Comparison of ENCODE assay signal across 8 mouse cellular contexts in the genomic region with DNA sequence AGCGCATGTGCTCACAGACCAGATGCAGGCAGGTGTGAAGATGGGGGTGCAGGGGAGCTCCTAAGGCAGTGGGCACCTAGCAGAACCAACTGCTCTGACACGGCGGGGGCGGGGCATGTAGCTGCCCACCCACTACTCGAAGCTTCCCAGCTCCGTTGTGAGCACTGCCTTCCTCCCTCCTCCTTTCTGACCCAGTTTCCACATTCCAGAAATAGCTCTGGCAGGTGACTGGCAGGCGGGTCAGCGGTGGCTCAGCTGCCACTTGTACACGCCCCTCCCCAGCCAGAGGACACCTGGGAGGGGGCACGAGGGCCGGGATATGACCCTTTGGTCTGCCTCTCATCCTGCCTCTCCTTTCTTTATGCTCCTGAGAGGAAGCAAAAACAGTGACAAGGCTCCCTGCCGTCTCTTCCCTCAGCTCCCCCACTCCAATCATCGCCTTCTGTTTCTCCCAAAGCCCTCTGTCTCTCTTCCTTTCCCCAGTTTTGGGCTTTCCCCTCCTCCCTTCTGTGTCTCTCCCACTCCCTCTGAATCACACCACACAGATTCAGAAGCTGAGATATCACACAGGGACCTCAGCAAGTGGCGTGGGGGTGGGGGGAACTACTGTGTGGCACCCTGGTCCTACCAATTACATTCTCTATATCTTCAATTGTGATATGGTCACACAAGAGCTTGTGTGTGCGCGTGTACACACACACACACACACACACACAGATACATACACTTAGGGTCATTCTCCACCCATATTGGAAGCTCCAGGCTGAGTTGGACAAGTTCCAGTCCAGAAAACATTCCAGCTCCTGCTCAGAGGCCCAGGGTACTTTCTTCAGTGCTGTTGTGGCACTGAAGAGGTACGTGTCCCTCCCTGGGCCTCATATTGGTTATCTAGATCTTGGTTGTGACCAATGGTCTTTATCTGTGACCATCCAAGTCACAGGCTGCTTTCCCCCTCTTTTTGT. TPM values are rescaled to one million over a fixed set of nuclear protein-coding genes. Genes with fewer than 3 reads are reported as not detected.
A peak's percentile ranks its signal among the peaks of the same experiment; 100 is the strongest.
DNase-seq lines count a peak whose midpoint lies in the region; ATAC-seq lines count a peak whose summit lies in the region.

No protein-coding gene starts in this region.

- H3K27ac ChIP-seq in forebrain, embryonic 16.5 days (ENCODE audit: low read length): peak overlapping the region; percentile 93
- H3K27ac ChIP-seq in intestine, embryonic 15.5 days: peak overlapping the region; percentile 49
- H3K27ac ChIP-seq in limb, embryonic 13.5 days: peak overlapping the region; percentile 44; the same call in 1 of the 2 replicates
- H3K27ac ChIP-seq in midbrain, embryonic 16.5 days (ENCODE audit: low read length): peak overlapping the region; percentile 75

- peak overlapping the region; percentile 17 for H3K4me3 ChIP-seq in forebrain, embryonic 16.5 days (replicated peaks; ENCODE audit: low read length)
- no peak overlapping the region; the same call in 1 of the 2 replicates for H3K4me3 ChIP-seq in intestine, embryonic 15.5 days (replicated peaks)
- H3K4me3 ChIP-seq in limb, embryonic 13.5 days: peak overlapping the region; percentile 16; the same call in 1 of the 2 replicates
- no peak overlapping the region for H3K4me3 ChIP-seq in midbrain, embryonic 16.5 days (ENCODE audit: low read depth, low read length)

- DNase-seq in 3T3-L1 (ENCODE audit: low read depth, low spot score): peak; percentile 63
- DNase-seq in cerebellum, adult 11 months: peak; percentile 72
- DNase-seq in thymus, postnatal 10 days (ENCODE audit: low spot score in 2 of 2): peak; percentile 23 to 29

- H3K27me3 ChIP-seq in forebrain, embryonic 16.5 days (replicated peaks; ENCODE audit: control insufficient read depth, insufficient read depth, low read length): no peaks in the 10 kb centered on the region
- H3K27me3 ChIP-seq in intestine, embryonic 15.5 days (replicated peaks): no peaks in the 10 kb centered on the region
- no peaks in the 10 kb centered on the region for H3K27me3 ChIP-seq in limb, embryonic 13.5 days
- no peaks in the 10 kb centered on the region for H3K27me3 ChIP-seq in midbrain, embryonic 16.5 days (ENCODE audit: control insufficient read depth, insufficient read depth, low read depth, low read length)

- H3K4me2 ChIP-seq in forebrain, embryonic 16.5 days (ENCODE audit: low read length): peak overlapping the region; percentile 47
- peak overlapping the region; percentile 51 for H3K4me2 ChIP-seq in intestine, embryonic 15.5 days (replicated peaks)
- H3K4me2 ChIP-seq in limb, embryonic 13.5 days (replicated peaks): peak overlapping the region; percentile 54
- H3K4me2 ChIP-seq in midbrain, embryonic 16.5 days (ENCODE audit: low read length): peak overlapping the region; percentile 40

- no peaks in the 10 kb centered on the region for H3K36me3 ChIP-seq in forebrain, embryonic 16.5 days (ENCODE audit: control insufficient read depth, insufficient read depth)
- no peaks in the 10 kb centered on the region for H3K36me3 ChIP-seq in intestine, embryonic 15.5 days
- no peaks in the 10 kb centered on the region for H3K36me3 ChIP-seq in limb, embryonic 13.5 days
- H3K36me3 ChIP-seq in midbrain, embryonic 16.5 days (ENCODE audit: control insufficient read depth, insufficient read depth, low read length): no peaks in the 10 kb centered on the region; the same call in 1 of the 2 replicates

- peak overlapping the region; percentile 54 for H3K9ac ChIP-seq in forebrain, embryonic 16.5 days (replicated peaks; ENCODE audit: low read depth, low read length)
- 0 out of 2 replicates have a peak overlapping the region, but pooled peaks have one; percentile 15 for H3K9ac ChIP-seq in intestine, embryonic 15.5 days
- peak overlapping the region; percentile 35 for H3K9ac ChIP-seq in limb, embryonic 13.5 days
- peak overlapping the region; percentile 35 for H3K9ac ChIP-seq in midbrain, embryonic 16.5 days (ENCODE audit: low read depth, low read length)

- H3K9me3 ChIP-seq in forebrain, embryonic 16.5 days (ENCODE audit: control insufficient read depth, low read length): no peaks in the 10 kb centered on the region
- no peaks in the 10 kb centered on the region for H3K9me3 ChIP-seq in intestine, embryonic 15.5 days
- H3K9me3 ChIP-seq in limb, embryonic 13.5 days: no peaks in the 10 kb centered on the region
- H3K9me3 ChIP-seq in midbrain, embryonic 16.5 days (replicated peaks; ENCODE audit: control insufficient read depth, low read length, poor library complexity, severe bottlenecking): no peaks in the 10 kb centered on the region

- ATAC-seq in forebrain, embryonic 16.5 days: peak; percentile 11; the same call in 1 of the 2 replicates
- ATAC-seq in intestine, embryonic 15.5 days: no peak
- no peak for ATAC-seq in limb, embryonic 13.5 days (ENCODE audit: low FRiP score, low read depth)
- peak; percentile 12; the same call in 1 of the 2 replicates for ATAC-seq in midbrain, embryonic 16.5 days
- ATAC-seq in monocyte, adult 5-6 weeks (replicated peaks; ENCODE audit: insufficient number of reproducible peaks, low FRiP score, low TSS enrichment, poor library complexity, severe bottlenecking): no peak

- 19% methylated on average over 17 of the region's 17 CpGs for WGBS in forebrain, embryonic 16.5 days
- WGBS in intestine, embryonic 15.5 days: 18% methylated on average over 16 of the region's 17 CpGs
- 19% methylated on average over 17 of the region's 17 CpGs for WGBS in limb, embryonic 13.5 days
- 19% methylated on average over 17 of the region's 17 CpGs for WGBS in midbrain, embryonic 16.5 days

- H3K4me1 ChIP-seq in forebrain, embryonic 16.5 days (replicated peaks; ENCODE audit: control insufficient read depth, insufficient read depth, low read length): peaks cover 27% of the 10 kb centered on the region
- peaks cover 30% of the 10 kb centered on the region for H3K4me1 ChIP-seq in intestine, embryonic 15.5 days (replicated peaks)
- H3K4me1 ChIP-seq in limb, embryonic 13.5 days: peaks cover 40% of the 10 kb centered on the region
- peaks cover 31% of the 10 kb centered on the region for H3K4me1 ChIP-seq in midbrain, embryonic 16.5 days (ENCODE audit: control insufficient read depth, insufficient read depth, low read length)

RNA-seq across cellular contexts. Expression of gene Myl9, which starts 57.6 kb away (rescaled TPM):
- 36.5 and 41.4 TPM in 2 replicates for polyA plus RNA-seq in forebrain, embryonic 16.5 days (2015; fragmentation: Nextera tagmentation; extraction: Ambion mirVana)
- polyA plus RNA-seq in intestine, embryonic 15.5 days (2015; fragmentation: Nextera tagmentation; extraction: Ambion mirVana): 1,100 and 1,103 TPM in 2 replicates
- 201 and 204 TPM in 2 replicates for polyA plus RNA-seq in limb, embryonic 13.5 days (2015; fragmentation: Nextera tagmentation; extraction: Ambion mirVana)
- polyA plus RNA-seq in midbrain, embryonic 16.5 days (2015; fragmentation: Nextera tagmentation; extraction: Ambion mirVana): 33.7 and 38.8 TPM in 2 replicates
- total RNA-seq in monocyte, adult 5-6 weeks (2017): 5.0 to 95.3 TPM (median 6.6 TPM) in 3 replicates

Comparison
In these comparisons a context has a peak if more than half of its experiments do, and no peak if none do; other contexts are left out.
1. ATAC-seq: peak in forebrain, embryonic 16.5 days (single experiment) and midbrain, embryonic 16.5 days (single experiment); none in intestine, embryonic 15.5 days (single experiment), limb, embryonic 13.5 days (single experiment) and monocyte, adult 5-6 weeks (single experiment).
2. H3K4me3 ChIP-seq: peak in forebrain, embryonic 16.5 days (single experiment) and limb, embryonic 13.5 days (single experiment); none in intestine, embryonic 15.5 days (single experiment) and midbrain, embryonic 16.5 days (single experiment).
3. Peak in every context shown above with its lines, with median percentiles within 50 percentile points of each other: DNase-seq, H3K27ac ChIP-seq, H3K4me2 ChIP-seq and H3K9ac ChIP-seq.